Mouse (Mus musculus): ENCODE measurements at regions not wholly inside any gene's neighbourhood (a gene's known extent, or its start where the extent isn't known, plus 50 kb on each side); places are given as distances from the start of the nearest gene placed in this dataset.
"Not testable (repeated sequence)": the region's sequence is repeated elsewhere in the genome, so short reads cannot be mapped to it uniquely, and the experiment has no call there.

- H3K27me3 ChIP-seq (ENCODE audit: control insufficient read depth, insufficient read depth, low read length): no peaks in the 10 kb centered on the region
- H3K4me2 ChIP-seq (ENCODE audit: low read depth, low read length, severe bottlenecking): no peak overlapping the region
- no peaks in the 10 kb centered on the region for H3K36me3 ChIP-seq (ENCODE audit: control insufficient read depth, insufficient read depth, low read length)
- H3K4me3 ChIP-seq (ENCODE audit: low read depth, low read length): no peak overlapping the region
- ATAC-seq (replicated peaks; ENCODE audit: low FRiP score) (no peak), DNase-seq (ENCODE audit: low spot score) (peak; percentile 40)
- H3K9ac ChIP-seq (ENCODE audit: low read length): no peak overlapping the region
- no peaks in the 10 kb centered on the region for H3K4me1 ChIP-seq (replicated peaks; ENCODE audit: control insufficient read depth, insufficient read depth, low read length)
- WGBS: 82% methylated on average over 14 of the region's 14 CpGs
- no peaks in the 10 kb centered on the region for H3K9me3 ChIP-seq (ENCODE audit: control insufficient read depth, low read length)
- H3K27ac ChIP-seq (ENCODE audit: low read depth, low read length): no peak overlapping the region
These were observed 106.0 kb upstream of the Rhobtb1 start for GRCm38 (mm10) chr10:69045275-69045674.

- WGBS: 54% methylated on average over 10 of the region's 10 CpGs
- no peak overlapping the region for H3K27ac ChIP-seq (ENCODE audit: low read depth, low read length)
- H3K9ac ChIP-seq (ENCODE audit: low read length): no peak overlapping the region
- H3K4me3 ChIP-seq (ENCODE audit: low read depth, low read length): no peak overlapping the region
- H3K36me3 ChIP-seq (ENCODE audit: control insufficient read depth, insufficient read depth, low read length): no peaks in the 10 kb centered on the region
- ATAC-seq (replicated peaks; ENCODE audit: low FRiP score) (no peak), DNase-seq (ENCODE audit: low spot score) (no peak)
- no peaks in the 10 kb centered on the region for H3K27me3 ChIP-seq (ENCODE audit: control insufficient read depth, insufficient read depth, low read length)
- H3K4me1 ChIP-seq (replicated peaks; ENCODE audit: control insufficient read depth, insufficient read depth, low read length): no peaks in the 10 kb centered on the region
- no peak overlapping the region for H3K4me2 ChIP-seq (ENCODE audit: low read depth, low read length, severe bottlenecking)
- no peaks in the 10 kb centered on the region for H3K9me3 ChIP-seq (ENCODE audit: control insufficient read depth, low read length)
These were observed 105.2 kb upstream of the Rhobtb1 start for GRCm38 (mm10) chr10:69046008-69046555.

- H3K36me3 ChIP-seq (ENCODE audit: control insufficient read depth, insufficient read depth, low read length): no peaks in the 10 kb centered on the region
- DNase-seq (ENCODE audit: low spot score) (no peak), ATAC-seq (replicated peaks; ENCODE audit: low FRiP score) (no peak)
These were observed 73.2 kb upstream of the Rhobtb1 start for GRCm38 (mm10) chr10:69078008-69078407.

GRCm38 (mm10) chr10:69086184-69086583 is 65.0 kb upstream of the Rhobtb1 start:
- Histone ChIP-seq H3K27ac (ENCODE audit: low read depth, low read length) (no peak overlapping the region), H3K9me3 (ENCODE audit: control insufficient read depth, low read length) (no peaks in the 10 kb centered on the region), H3K36me3 (ENCODE audit: control insufficient read depth, insufficient read depth, low read length) (no peaks in the 10 kb centered on the region), H3K9ac (ENCODE audit: low read length) (no peak overlapping the region), H3K4me2 (ENCODE audit: low read depth, low read length, severe bottlenecking) (no peak overlapping the region), H3K27me3 (ENCODE audit: control insufficient read depth, insufficient read depth, low read length) (no peaks in the 10 kb centered on the region), H3K4me1 (replicated peaks; ENCODE audit: control insufficient read depth, insufficient read depth, low read length) (no peaks in the 10 kb centered on the region), H3K4me3 (ENCODE audit: low read depth, low read length) (no peak overlapping the region)
- DNase-seq (ENCODE audit: low spot score): no peak
- ATAC-seq (replicated peaks; ENCODE audit: low FRiP score): no peak
- 83% methylated on average over 1 of the region's 1 CpGs for WGBS

More at GRCm38 (mm10) chr10:69078008-69078407, 73.2 kb upstream of the Rhobtb1 start:
- Histone ChIP-seq H3K4me3 (ENCODE audit: low read depth, low read length) (no peak overlapping the region), H3K4me1 (replicated peaks; ENCODE audit: control insufficient read depth, insufficient read depth, low read length) (no peaks in the 10 kb centered on the region), H3K27me3 (ENCODE audit: control insufficient read depth, insufficient read depth, low read length) (no peaks in the 10 kb centered on the region), H3K4me2 (ENCODE audit: low read depth, low read length, severe bottlenecking) (no peak overlapping the region), H3K27ac (ENCODE audit: low read depth, low read length) (no peak overlapping the region), H3K9me3 (ENCODE audit: control insufficient read depth, low read length) (no peaks in the 10 kb centered on the region), H3K9ac (ENCODE audit: low read length) (no peak overlapping the region)
- 85% methylated on average over 11 of the region's 11 CpGs for WGBS

- no peak overlapping the region for H3K9ac ChIP-seq (ENCODE audit: low read length)
- no peaks in the 10 kb centered on the region for H3K27me3 ChIP-seq (ENCODE audit: control insufficient read depth, insufficient read depth, low read length)
- DNase-seq (ENCODE audit: low spot score): no peak
- H3K4me3 ChIP-seq (ENCODE audit: low read depth, low read length): no peak overlapping the region
- no peaks in the 10 kb centered on the region for H3K36me3 ChIP-seq (ENCODE audit: control insufficient read depth, insufficient read depth, low read length)
- no peaks in the 10 kb centered on the region for H3K9me3 ChIP-seq (ENCODE audit: control insufficient read depth, low read length)
- WGBS: 73% methylated on average over 3 of the region's 3 CpGs
- no peak overlapping the region for H3K4me2 ChIP-seq (ENCODE audit: low read depth, low read length, severe bottlenecking)
- no peak for ATAC-seq (replicated peaks; ENCODE audit: low FRiP score)
- H3K4me1 ChIP-seq (replicated peaks; ENCODE audit: control insufficient read depth, insufficient read depth, low read length): no peaks in the 10 kb centered on the region
- no peak overlapping the region for H3K27ac ChIP-seq (ENCODE audit: low read depth, low read length)
These were observed 59.4 kb upstream of the Rhobtb1 start for GRCm38 (mm10) chr10:69091872-69092271.

GRCm38 (mm10) chr10:69100021-69100420 is 51.2 kb upstream of the Rhobtb1 start:
- Histone ChIP-seq H3K9ac (ENCODE audit: low read length) (no peak overlapping the region), H3K9me3 (ENCODE audit: control insufficient read depth, low read length) (no peaks in the 10 kb centered on the region), H3K27me3 (ENCODE audit: control insufficient read depth, insufficient read depth, low read length) (no peaks in the 10 kb centered on the region), H3K4me1 (replicated peaks; ENCODE audit: control insufficient read depth, insufficient read depth, low read length) (no peaks in the 10 kb centered on the region), H3K4me3 (ENCODE audit: low read depth, low read length) (no peak overlapping the region), H3K27ac (ENCODE audit: low read depth, low read length) (no peak overlapping the region), H3K4me2 (ENCODE audit: low read depth, low read length, severe bottlenecking) (no peak overlapping the region), H3K36me3 (ENCODE audit: control insufficient read depth, insufficient read depth, low read length) (no peaks in the 10 kb centered on the region)
- 98% methylated on average over 3 of the region's 3 CpGs for WGBS
- no peak for DNase-seq (ENCODE audit: low spot score)
- ATAC-seq (replicated peaks; ENCODE audit: low FRiP score): no peak

GRCm38 (mm10) chr10:69100742-69101141 is 50.5 kb upstream of the Rhobtb1 start:
- 93% methylated on average over 16 of the region's 16 CpGs for WGBS
- H3K36me3 ChIP-seq (ENCODE audit: control insufficient read depth, insufficient read depth, low read length); ATAC-seq (replicated peaks; ENCODE audit: low FRiP score): not testable (repeated sequence)

More at GRCm38 (mm10) chr10:69100742-69101141, 50.5 kb upstream of the Rhobtb1 start:
- not testable (repeated sequence) for H3K4me3 ChIP-seq (ENCODE audit: low read depth, low read length); H3K9me3 ChIP-seq (ENCODE audit: control insufficient read depth, low read length); H3K4me2 ChIP-seq (ENCODE audit: low read depth, low read length, severe bottlenecking); DNase-seq (ENCODE audit: low spot score); H3K4me1 ChIP-seq (replicated peaks; ENCODE audit: control insufficient read depth, insufficient read depth, low read length); H3K27ac ChIP-seq (ENCODE audit: low read depth, low read length); H3K27me3 ChIP-seq (ENCODE audit: control insufficient read depth, insufficient read depth, low read length); H3K9ac ChIP-seq (ENCODE audit: low read length)

Measured in forebrain, embryonic 11.5 days (tissue).